Mouse (Mus musculus): ENCODE results near the gene Gtf2h5. TPM values are rescaled to one million over a fixed set of nuclear protein-coding genes. Genes with fewer than 3 reads are reported as not detected.

Gtf2h5 gene
- polyA plus RNA-seq, 1 experiment = 5.9 TPM

DNA sequence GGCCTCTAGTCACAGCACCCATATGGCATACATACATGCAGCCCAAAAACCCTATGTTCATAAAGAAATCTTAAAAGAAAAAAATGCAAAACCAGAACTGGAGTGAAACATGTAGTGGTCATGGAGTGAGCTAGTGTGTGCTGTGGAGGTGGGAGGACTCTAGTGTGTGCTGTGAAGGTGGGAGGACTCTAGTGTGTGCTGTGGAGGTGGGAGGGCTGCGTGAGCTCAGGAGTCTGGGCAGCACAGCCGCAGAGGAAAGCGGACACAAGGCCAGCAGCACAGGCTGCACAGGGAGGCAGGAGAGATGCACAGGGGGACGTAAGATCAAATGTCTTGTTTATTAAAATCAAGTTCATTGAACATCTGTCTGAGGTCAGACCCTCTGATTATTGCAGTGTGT, 44.2 kb downstream of the Gtf2h5 start:
- TF ChIP-seq CTCF (IDR thresholded peaks at IDR 0.05; ENCODE audit: extremely low read depth, insufficient read length, insufficient replicate concordance, low read depth, low read length) (no peak), POLR2A (IDR thresholded peaks at IDR 0.05; ENCODE audit: low read depth, low read length) (no peak)
- 99% methylated on average over 4 of the region's 4 CpGs for WGBS
- Histone ChIP-seq H3K4me3 (ENCODE audit: low read depth, low read length) (no peak overlapping the region), H3K36me3 (ENCODE audit: control insufficient read depth, insufficient read depth, low read length) (peaks cover 17% of the 10 kb centered on the region), H3K4me1 (ENCODE audit: control insufficient read depth, insufficient read depth, insufficient read length, low read length) (no peaks in the 10 kb centered on the region), H3K27ac (ENCODE audit: insufficient read depth, low read depth, low read length) (no peak overlapping the region), H3K27me3 (ENCODE audit: control insufficient read depth, insufficient read depth, low read length) (no peaks in the 10 kb centered on the region)

DNA sequence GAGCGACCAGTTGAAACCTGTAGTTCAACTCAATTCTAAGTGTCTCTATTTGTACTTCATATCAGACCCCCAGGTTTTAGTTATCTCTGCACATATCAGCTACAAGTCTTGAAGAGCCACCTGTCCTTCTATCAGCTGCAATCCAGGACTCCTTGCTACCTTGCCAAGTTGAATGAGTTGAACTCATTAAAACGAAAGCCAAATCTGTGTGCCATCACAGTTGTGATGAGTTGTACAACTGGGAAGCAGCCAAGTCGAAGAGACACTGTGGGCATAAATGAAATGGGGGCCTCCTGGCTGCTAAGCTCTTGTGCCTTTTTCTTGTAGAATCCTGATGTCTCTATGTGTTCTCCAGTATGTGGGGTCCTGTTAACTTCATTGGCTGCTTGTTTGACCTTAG, 45.9 kb downstream of the Gtf2h5 start:
- TF ChIP-seq CTCF (IDR thresholded peaks at IDR 0.05; ENCODE audit: extremely low read depth, insufficient read length, insufficient replicate concordance, low read depth, low read length) (no peak), POLR2A (IDR thresholded peaks at IDR 0.05; ENCODE audit: low read depth, low read length) (no peak)
- no peaks in the 10 kb centered on the region for H3K27me3 ChIP-seq (ENCODE audit: control insufficient read depth, insufficient read depth, low read length)
- peaks cover 17% of the 10 kb centered on the region for H3K36me3 ChIP-seq (ENCODE audit: control insufficient read depth, insufficient read depth, low read length)
- H3K4me3 ChIP-seq (ENCODE audit: low read depth, low read length) = no peak overlapping the region
- H3K4me1 ChIP-seq (ENCODE audit: control insufficient read depth, insufficient read depth, insufficient read length, low read length) = no peaks in the 10 kb centered on the region
- no peak overlapping the region for H3K27ac ChIP-seq (ENCODE audit: insufficient read depth, low read depth, low read length)
- 88% methylated on average over 3 of the region's 3 CpGs for WGBS

DNA sequence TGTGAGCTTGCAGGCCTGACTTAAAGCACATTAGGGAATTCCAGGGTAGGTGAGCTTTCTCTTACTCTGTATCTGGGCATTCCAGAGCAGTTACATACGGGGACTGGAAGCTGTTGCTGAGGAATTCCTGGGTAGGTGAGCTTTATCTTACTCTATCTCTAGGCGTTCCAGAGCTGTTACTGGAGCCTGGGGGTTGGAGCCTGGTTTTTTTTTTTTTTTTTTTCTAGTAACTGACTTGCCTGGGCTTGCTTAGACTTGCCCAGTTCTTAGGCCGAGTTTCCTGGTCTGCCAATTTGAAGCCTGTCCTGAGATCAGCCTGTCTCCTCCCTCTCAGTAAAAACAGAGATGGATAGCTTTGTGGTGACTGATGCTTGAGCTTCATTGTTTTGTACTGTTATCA, 48.5 kb downstream of the Gtf2h5 start:
- 58% methylated on average over 3 of the region's 3 CpGs for WGBS

DNA sequence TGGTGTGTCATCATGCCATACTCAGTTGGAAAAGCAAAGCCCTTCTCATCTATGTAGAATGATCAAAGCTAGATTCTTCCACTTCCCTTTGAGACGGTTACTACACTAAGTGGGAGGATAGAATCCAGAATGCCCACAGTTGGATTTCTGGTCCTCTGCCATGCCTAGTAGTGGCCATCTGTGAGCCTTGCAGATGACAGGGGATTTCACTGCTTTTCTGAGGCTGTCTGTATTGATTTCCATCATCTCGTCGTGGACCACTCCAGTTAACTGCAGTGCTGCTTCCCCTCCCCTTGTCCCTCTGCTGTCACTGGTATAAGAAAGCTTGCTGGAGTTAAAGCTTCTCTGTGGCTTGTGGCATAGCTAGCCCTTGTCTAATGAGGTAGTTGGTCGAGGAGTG, 49.8 kb downstream of the Gtf2h5 start:
- TF ChIP-seq CTCF (IDR thresholded peaks at IDR 0.05; ENCODE audit: extremely low read depth, insufficient read length, insufficient replicate concordance, low read depth, low read length) (no peak), POLR2A (IDR thresholded peaks at IDR 0.05; ENCODE audit: low read depth, low read length) (no peak)
- no peak overlapping the region for H3K27ac ChIP-seq (ENCODE audit: insufficient read depth, low read depth, low read length)
- 84% methylated on average over 4 of the region's 4 CpGs for WGBS
- no peaks in the 10 kb centered on the region for H3K27me3 ChIP-seq (ENCODE audit: control insufficient read depth, insufficient read depth, low read length)
- peaks cover 2% of the 10 kb centered on the region for H3K36me3 ChIP-seq (ENCODE audit: control insufficient read depth, insufficient read depth, low read length)
- H3K4me3 ChIP-seq (ENCODE audit: low read depth, low read length) = no peak overlapping the region
- no peaks in the 10 kb centered on the region for H3K4me1 ChIP-seq (ENCODE audit: control insufficient read depth, insufficient read depth, insufficient read length, low read length)

More for the DNA sequence above, 48.5 kb downstream of the Gtf2h5 start:
- Histone ChIP-seq H3K27me3 (ENCODE audit: control insufficient read depth, insufficient read depth, low read length) (no peaks in the 10 kb centered on the region), H3K4me1 (ENCODE audit: control insufficient read depth, insufficient read depth, insufficient read length, low read length) (no peaks in the 10 kb centered on the region), H3K27ac (ENCODE audit: insufficient read depth, low read depth, low read length) (no peak overlapping the region), H3K4me3 (ENCODE audit: low read depth, low read length) (no peak overlapping the region), H3K36me3 (ENCODE audit: control insufficient read depth, insufficient read depth, low read length) (peaks cover 10% of the 10 kb centered on the region)
- TF ChIP-seq POLR2A (IDR thresholded peaks at IDR 0.05; ENCODE audit: low read depth, low read length) = no peak
- TF ChIP-seq CTCF (IDR thresholded peaks at IDR 0.05; ENCODE audit: extremely low read depth, insufficient read length, insufficient replicate concordance, low read depth, low read length) = no peak

DNA sequence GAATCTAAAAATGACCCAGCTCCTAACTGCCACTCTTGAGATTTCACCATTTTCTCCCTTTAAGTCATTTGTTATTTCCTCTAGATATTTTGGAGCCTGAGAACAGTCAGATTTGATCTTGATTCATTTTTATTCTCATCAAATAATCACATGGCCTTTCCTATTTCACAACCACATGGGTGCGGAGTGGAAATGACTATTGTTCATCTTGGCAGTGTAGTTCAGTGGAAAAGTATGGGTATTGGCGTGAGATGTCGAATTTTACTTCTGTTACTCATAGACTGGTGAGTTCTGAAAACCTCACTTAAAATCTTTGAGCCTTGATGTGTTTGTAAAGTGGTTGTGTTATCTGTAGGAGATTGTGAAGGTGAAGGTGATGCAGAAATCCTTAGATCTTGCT, 51.5 kb downstream of the Gtf2h5 start:
- Histone ChIP-seq H3K4me1 (ENCODE audit: control insufficient read depth, insufficient read depth, insufficient read length, low read length) (no peaks in the 10 kb centered on the region), H3K36me3 (ENCODE audit: control insufficient read depth, insufficient read depth, low read length) (peaks cover 2% of the 10 kb centered on the region; the same call in 1 of the 2 replicates), H3K27ac (ENCODE audit: insufficient read depth, low read depth, low read length) (no peak overlapping the region), H3K27me3 (ENCODE audit: control insufficient read depth, insufficient read depth, low read length) (no peaks in the 10 kb centered on the region), H3K4me3 (ENCODE audit: low read depth, low read length) (no peak overlapping the region)
- 91% methylated on average over 3 of the region's 3 CpGs for WGBS
- no peak for TF ChIP-seq POLR2A (IDR thresholded peaks at IDR 0.05; ENCODE audit: low read depth, low read length)
- no peak for TF ChIP-seq CTCF (IDR thresholded peaks at IDR 0.05; ENCODE audit: extremely low read depth, insufficient read length, insufficient replicate concordance, low read depth, low read length)

Other genes with a start within 250 kb of the Gtf2h5 start
- gene Snx9, start 238.5 kb upstream of the Gtf2h5 start, polyA plus RNA-seq (2012; rRNA removed) = 28.0 and 66.3 TPM in 2 replicates
- 2.0 and 3.1 TPM in 2 replicates for gene Synj2, start 138.5 kb upstream of the Gtf2h5 start, polyA plus RNA-seq (2012; rRNA removed)
- gene Serac1, start within 50 bp of the Gtf2h5 start, polyA plus RNA-seq (2012; rRNA removed) = 0.86 and 1.3 TPM in 2 replicates
- 22.6 and 45.3 TPM in 2 replicates for gene Tulp4, start 26.7 kb downstream of the Gtf2h5 start, polyA plus RNA-seq (2012; rRNA removed)
- 9.9 and 19.9 TPM in 2 replicates for gene Tmem181a, start 177.1 kb downstream of the Gtf2h5 start, polyA plus RNA-seq (2012; rRNA removed)
- gene Dynlt1a, start 237.7 kb downstream of the Gtf2h5 start, polyA plus RNA-seq (2012; rRNA removed) = 3.6 and 10.7 TPM in 2 replicates

Data from small intestine, adult 2 months (tissue).